Mouse (Mus musculus) layer of hippocampus, adult 11-12 months (tissue): ENCODE results near the gene Olfr203.
"Not testable (repeated sequence)": the region's sequence is repeated elsewhere in the genome, so short reads cannot be mapped to it uniquely, and the experiment has no call there.

ENCODE experiments used
- DNase-seq: peaks from one replicate; pipeline ENCODE4 v3.0.0; 2022; ENCODE audit warnings: low spot score

The Olfr203 gene

DNA sequence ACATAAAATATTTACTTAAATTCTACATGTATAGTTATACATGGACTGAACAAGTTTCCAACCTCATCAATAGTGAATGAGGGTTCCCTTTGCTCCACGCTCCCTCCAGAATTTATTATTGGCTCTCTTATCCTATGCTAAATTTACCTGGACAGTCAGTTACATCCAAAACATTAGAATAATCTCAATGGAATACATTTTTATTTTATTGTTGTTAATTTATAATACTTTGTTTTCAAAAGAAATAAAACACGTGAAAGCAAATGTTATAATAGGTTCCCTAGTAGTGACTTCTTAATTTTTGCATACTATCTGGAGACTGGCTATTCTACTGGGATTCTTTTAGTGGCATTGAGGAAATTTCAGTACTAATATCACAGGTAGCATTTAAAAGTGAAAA is at the start of gene Olfr203:
Olfr203 (plus strand) TSS at position 301 of the 400 bp plus-strand sequence.
- DNase-seq, result no peak

DNA sequence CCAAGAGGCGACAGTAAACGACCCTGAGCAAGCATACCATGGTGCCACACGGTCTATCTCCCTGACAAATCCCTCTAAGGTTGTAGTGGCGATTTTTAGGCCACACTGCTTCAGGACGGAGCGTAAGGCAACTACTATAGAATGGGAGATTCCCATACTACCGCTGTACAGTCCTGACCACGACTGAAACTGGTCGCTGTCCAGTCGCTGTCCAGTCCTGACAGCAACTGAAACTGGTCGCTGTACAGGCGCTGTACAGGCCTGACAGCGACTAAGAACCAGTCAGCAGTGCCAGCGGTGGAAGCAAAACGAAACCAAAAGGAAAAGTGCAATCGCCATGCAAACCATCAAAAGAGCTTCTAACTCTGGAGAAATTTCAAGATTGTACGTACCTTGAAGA is 49.0 kb upstream of the Olfr203 start:
- no peak for DNase-seq

DNA sequence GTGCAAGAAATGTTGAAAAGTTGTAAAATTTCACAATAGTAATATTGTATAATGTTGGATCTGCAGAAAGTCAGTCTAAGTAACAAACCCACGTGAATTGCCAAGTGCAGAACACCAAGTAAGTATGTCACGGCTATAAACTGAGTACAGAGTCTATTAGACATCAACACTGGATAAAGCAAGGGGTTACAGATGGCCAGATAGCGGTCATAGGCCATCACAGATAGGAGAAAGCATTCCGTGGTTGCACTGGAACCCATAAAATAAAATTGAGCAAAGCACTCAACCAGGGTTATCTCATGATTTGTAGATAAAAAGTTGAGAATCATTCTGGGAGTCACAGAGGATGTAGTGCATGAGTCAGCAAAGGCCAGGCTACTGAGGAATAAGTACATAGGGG is 29.6 kb upstream of the Olfr203 start:
- DNase-seq, result not testable (repeated sequence)

GRCm38 (mm10) chr16:59272532-59272931 is 26.1 kb upstream of the Olfr203 start, which contains the start of gene Olfr201:
Gene Olfr201 (minus strand): TSS chr16:59272632.
- DNase-seq, result not testable (repeated sequence)

DNA sequence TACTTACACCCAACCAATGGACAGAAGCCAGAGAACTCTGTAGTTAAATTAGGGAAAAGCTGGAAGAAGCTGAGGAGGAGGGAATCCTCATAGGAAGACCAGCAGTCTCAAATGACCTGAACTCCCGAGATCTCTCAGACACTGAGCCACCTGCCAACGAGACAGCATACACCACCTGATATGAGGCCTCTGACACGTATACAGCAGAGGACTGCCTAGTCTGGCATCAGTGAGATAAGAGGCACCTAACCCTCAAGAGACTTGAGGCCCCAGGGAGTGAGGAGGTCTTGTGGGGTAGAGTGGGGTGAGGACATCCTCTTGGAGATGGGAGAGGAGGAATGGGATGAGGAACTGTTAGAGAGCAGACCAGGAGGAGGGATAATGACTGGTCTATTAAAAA is 18.1 kb upstream of the Olfr203 start:
- no peak for DNase-seq

DNA sequence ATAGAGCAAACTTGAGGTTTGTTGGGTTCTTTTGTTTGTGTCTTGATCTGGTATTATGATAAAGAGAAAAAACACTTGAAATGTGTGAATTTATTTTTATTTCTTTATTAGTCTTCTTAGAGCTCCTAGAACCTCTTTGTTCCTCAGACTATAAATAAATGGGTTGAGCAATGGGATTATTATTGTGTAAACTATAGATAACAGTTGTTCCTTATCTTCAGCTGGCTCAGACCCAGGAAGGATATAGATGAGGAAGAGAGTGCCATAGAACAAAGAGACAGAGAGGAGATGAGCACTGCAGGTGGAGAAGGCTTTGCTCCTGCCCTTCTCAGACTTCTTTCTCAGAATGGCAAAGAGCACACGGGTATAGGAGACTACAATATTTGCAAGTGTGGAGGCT is 15.2 kb upstream of the Olfr203 start:
- no peak for DNase-seq

DNA sequence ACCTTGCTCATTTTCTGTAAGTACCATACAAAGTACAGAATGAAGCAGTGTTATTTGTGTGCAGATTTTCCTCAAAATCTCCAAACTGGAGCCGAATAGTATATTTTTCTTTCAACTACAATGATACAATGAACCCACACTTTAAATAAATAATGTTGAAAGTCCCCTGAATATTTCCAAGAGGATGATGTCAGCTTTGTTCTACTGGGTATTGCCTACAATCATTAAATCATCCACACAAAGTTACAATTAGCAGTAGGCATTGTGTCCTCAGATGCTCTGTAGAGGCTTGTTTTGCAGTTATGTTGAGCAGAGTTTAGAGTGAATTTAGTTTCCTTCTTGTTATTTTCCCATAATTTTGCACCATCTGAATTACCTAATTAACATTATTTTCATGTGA is 12.0 kb upstream of the Olfr203 start, which contains the start of gene Olfr202:
Olfr202 (minus strand) TSS at position 101 of the 400 bp plus-strand sequence.
- no peak for DNase-seq

GRCm38 (mm10) chr16:59287576-59287975 is 11.1 kb upstream of the Olfr203 start:
- not testable (repeated sequence) for DNase-seq

GRCm38 (mm10) chr16:59318148-59318547 is 19.5 kb downstream of the Olfr203 start, which contains the start of gene Olfr204:
Gene Olfr204 (minus strand): TSS chr16:59318248.
- no peak for DNase-seq

DNA sequence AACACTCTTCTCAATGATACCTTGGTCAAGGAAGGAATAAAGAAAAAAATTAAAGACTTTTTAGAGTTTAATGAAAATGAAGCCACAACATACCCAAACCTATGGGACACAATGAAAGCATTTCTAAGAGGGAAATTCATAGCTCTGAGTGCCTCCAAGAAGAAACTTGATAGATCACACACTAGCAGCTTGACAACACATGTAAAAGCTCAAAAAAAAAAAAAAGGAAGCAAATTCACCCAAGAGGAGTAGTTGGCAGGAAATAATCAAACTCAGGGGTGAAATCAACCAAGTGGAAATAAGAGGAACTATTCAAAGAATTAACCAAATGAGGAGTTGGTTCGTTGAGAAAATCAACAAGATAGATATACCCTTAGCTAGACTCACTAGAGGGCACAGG is 24.6 kb downstream of the Olfr203 start:
- DNase-seq, result not testable (repeated sequence)

- no peak for DNase-seq
These were observed 32.4 kb downstream of the Olfr203 start, which contains the start of gene Olfr205 for GRCm38 (mm10) chr16:59331038-59331437. Gene Olfr205 (minus strand): TSS chr16:59331138.

DNA sequence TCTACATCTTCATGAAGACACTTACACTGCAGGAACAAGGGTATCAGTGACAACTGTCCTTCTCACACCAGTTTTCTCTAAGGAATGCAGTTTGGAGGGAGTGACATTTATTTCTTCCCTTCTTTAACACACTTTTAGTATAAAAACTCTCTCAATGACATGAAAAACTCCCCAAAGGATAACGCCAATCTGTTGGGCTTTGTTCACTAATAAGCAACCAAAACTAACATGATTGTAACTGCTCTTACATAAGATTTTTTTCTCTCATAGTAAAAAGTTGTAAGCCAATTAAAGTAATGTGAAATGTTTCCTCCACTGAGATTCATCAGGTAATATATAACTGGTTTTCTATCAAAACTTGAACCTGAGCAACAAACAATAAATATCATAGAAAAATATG is 50.5 kb downstream of the Olfr203 start, which contains the start of gene Olfr206:
Olfr206 (minus strand) TSS at position 101 of the 400 bp plus-strand sequence.
- no peak for DNase-seq
